Mouse (Mus musculus): ENCODE measurements around the gene Tbr1.

DNA sequence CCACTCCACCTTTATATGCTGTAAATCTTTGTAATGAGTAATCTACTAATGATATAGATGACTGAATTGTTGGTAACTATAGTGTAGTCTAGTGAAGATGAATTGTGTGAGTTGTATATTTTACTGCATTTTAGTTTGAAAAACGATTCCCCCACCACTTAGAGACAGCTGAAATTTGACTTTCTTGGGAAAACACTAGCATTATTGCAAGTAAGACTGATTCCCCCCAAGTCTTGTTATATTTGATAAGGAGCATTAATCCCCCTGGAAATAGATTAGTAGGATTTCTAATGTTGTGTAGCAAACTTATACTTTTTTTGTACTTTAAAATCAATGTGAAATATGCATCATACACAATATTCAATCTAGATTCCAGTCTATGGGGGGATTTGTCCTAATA, 10.8 kb downstream of the Tbr1 start:
- TF ChIP-seq EP300 (IDR thresholded peaks at IDR 0.05; ENCODE audit: insufficient read depth, low read depth, low read length) (no peak), CTCF (IDR thresholded peaks at IDR 0.05; ENCODE audit: low read depth, low read length) (no peak), POLR2A (IDR thresholded peaks at IDR 0.05; ENCODE audit: insufficient read depth, low read length) (no peak)
